In the genomic region with DNA sequence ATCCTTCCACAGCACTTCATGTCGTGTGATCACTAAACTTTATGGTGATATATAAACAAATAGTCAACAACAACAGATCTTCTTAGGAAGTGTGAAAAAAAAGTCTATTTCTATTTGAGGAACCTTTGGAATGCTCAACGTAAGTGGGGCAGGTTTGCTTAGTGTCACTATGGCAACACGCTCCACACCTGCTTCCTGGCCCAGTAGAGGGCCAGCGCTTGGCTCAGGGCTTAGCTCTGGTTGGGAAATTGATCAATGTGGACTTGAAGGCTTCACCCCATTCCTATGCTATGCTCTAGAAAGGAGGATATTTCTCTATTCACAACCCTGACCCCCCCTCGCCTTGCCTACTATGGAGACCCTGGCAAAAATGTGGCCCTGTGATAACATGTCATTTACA, we compare ENCODE assay signal across 9 mouse cellular contexts.
A peak's percentile ranks its signal among the peaks of the same experiment; 100 is the strongest.
DNase-seq lines count a peak whose midpoint lies in the region; ATAC-seq lines count a peak whose summit lies in the region.
"Had no signal": no experiment of that assay in that cellular context is flagged by ENCODE, and none has a peak within 500 bp of the region (broad histone marks: within the 10 kb centered on the region; RNA-seq: fewer than 3 reads in every experiment).

No protein-coding gene starts in this region.

- WGBS in liver, embryonic 16.5 days (ENCODE audit: insufficient replicate concordance): 24% methylated on average over 5 of the region's 5 CpGs
- WGBS in forebrain, embryonic 14.5 days: 56% methylated on average over 5 of the region's 5 CpGs
- WGBS in limb, embryonic 12.5 days: 50% methylated on average over 5 of the region's 5 CpGs
- 53% methylated on average over 5 of the region's 5 CpGs for WGBS in neural tube, embryonic 14.5 days

- H3K27me3 ChIP-seq in liver, embryonic 16.5 days (ENCODE audit: control insufficient read depth, insufficient read depth, low read depth, low read length): no peaks in the 10 kb centered on the region
- H3K27me3 ChIP-seq in forebrain, embryonic 14.5 days (replicated peaks; ENCODE audit: control insufficient read depth, insufficient read depth, low read length): no peaks in the 10 kb centered on the region
- no peaks in the 10 kb centered on the region for H3K27me3 ChIP-seq in limb, embryonic 12.5 days
- H3K27me3 ChIP-seq in neural tube, embryonic 14.5 days (ENCODE audit: control insufficient read depth, insufficient read depth, low read length): no peaks in the 10 kb centered on the region

- H3K4me2 ChIP-seq in liver, embryonic 16.5 days (ENCODE audit: low read depth, low read length): no peak overlapping the region
- no peak overlapping the region for H3K4me2 ChIP-seq in forebrain, embryonic 14.5 days (ENCODE audit: low read length)
- no peak overlapping the region for H3K4me2 ChIP-seq in limb, embryonic 12.5 days
- H3K4me2 ChIP-seq in neural tube, embryonic 14.5 days (ENCODE audit: low read depth, low read length): no peak overlapping the region

- DNase-seq in liver: no peak
- peak; percentile 24 for DNase-seq in forebrain, embryonic 14.5 days (ENCODE audit: low spot score)
- DNase-seq in embryo, embryonic 10 days (ENCODE audit: low spot score): no peak
- no peak for DNase-seq in cerebellum, postnatal 4 days (ENCODE audit: low spot score in 2 of 2)

- no peaks in the 10 kb centered on the region for H3K36me3 ChIP-seq in liver, embryonic 16.5 days (ENCODE audit: control insufficient read depth, insufficient read depth)
- H3K36me3 ChIP-seq in forebrain, embryonic 14.5 days (ENCODE audit: control insufficient read depth, insufficient read depth, low read length): no peaks in the 10 kb centered on the region
- no peaks in the 10 kb centered on the region for H3K36me3 ChIP-seq in limb, embryonic 12.5 days
- H3K36me3 ChIP-seq in neural tube, embryonic 14.5 days (ENCODE audit: control insufficient read depth, insufficient read depth, low read length): no peaks in the 10 kb centered on the region
- H3K36me3 ChIP-seq: embryonic facial prominence, embryonic 13.5 days had no signal

- no peaks in the 10 kb centered on the region for H3K4me1 ChIP-seq in liver, embryonic 16.5 days (ENCODE audit: control insufficient read depth, low read depth, low read length)
- no peaks in the 10 kb centered on the region for H3K4me1 ChIP-seq in forebrain, embryonic 14.5 days (ENCODE audit: control insufficient read depth, insufficient read depth, low read length)
- H3K4me1 ChIP-seq in limb, embryonic 12.5 days (replicated peaks): peaks cover 6% of the 10 kb centered on the region; the same call in 1 of the 2 replicates
- no peaks in the 10 kb centered on the region for H3K4me1 ChIP-seq in neural tube, embryonic 14.5 days (ENCODE audit: control insufficient read depth, insufficient read depth, low read length)

- ATAC-seq in liver, embryonic 16.5 days (ENCODE audit: low read depth): peak; percentile 67; the same call in 1 of the 2 replicates
- peak; percentile 57 for ATAC-seq in forebrain, embryonic 14.5 days
- 0 out of 2 replicates have a peak, but pooled peaks have one; percentile 27 for ATAC-seq in limb, embryonic 12.5 days (ENCODE audit: insufficient number of reproducible peaks, insufficient read depth, low FRiP score, low TSS enrichment, low read depth)
- ATAC-seq in neural tube, embryonic 14.5 days (ENCODE audit: low read depth): peak; percentile 56
- ATAC-seq in erythroblast, adult 5-6 weeks (replicated peaks; ENCODE audit: low FRiP score, poor library complexity, severe bottlenecking): no peak

- no peak overlapping the region for H3K27ac ChIP-seq in liver, embryonic 16.5 days (ENCODE audit: low read length)
- no peak overlapping the region for H3K27ac ChIP-seq in forebrain, embryonic 14.5 days (ENCODE audit: low read depth, low read length)
- no peak overlapping the region for H3K27ac ChIP-seq in limb, embryonic 12.5 days
- H3K27ac ChIP-seq in neural tube, embryonic 14.5 days (ENCODE audit: low read depth, low read length): no peak overlapping the region
- H3K27ac ChIP-seq: embryonic facial prominence, embryonic 13.5 days had no signal

- no peak overlapping the region for H3K9ac ChIP-seq in liver, embryonic 16.5 days (ENCODE audit: low read depth, low read length)
- no peak overlapping the region for H3K9ac ChIP-seq in forebrain, embryonic 14.5 days (ENCODE audit: low read length)
- H3K9ac ChIP-seq in limb, embryonic 12.5 days (replicated peaks): no peak overlapping the region
- H3K9ac ChIP-seq in neural tube, embryonic 14.5 days (replicated peaks; ENCODE audit: low read depth, low read length): no peak overlapping the region
- H3K9ac ChIP-seq: embryonic facial prominence, embryonic 13.5 days had no signal

- H3K4me3 ChIP-seq in liver, embryonic 16.5 days (ENCODE audit: low read depth, low read length): no peak overlapping the region
- no peak overlapping the region for H3K4me3 ChIP-seq in forebrain, embryonic 14.5 days (ENCODE audit: low read depth, low read length)
- H3K4me3 ChIP-seq in limb, embryonic 12.5 days (replicated peaks): no peak overlapping the region
- no peak overlapping the region for H3K4me3 ChIP-seq in neural tube, embryonic 14.5 days (ENCODE audit: low read depth, low read length)
- H3K4me3 ChIP-seq: embryonic facial prominence, embryonic 13.5 days had no signal

- H3K9me3 ChIP-seq in liver, embryonic 16.5 days (replicated peaks; ENCODE audit: control insufficient read depth, low read length): no peaks in the 10 kb centered on the region
- H3K9me3 ChIP-seq in forebrain, embryonic 14.5 days (replicated peaks; ENCODE audit: control insufficient read depth, low read length): no peaks in the 10 kb centered on the region
- 0 out of 2 replicates have a peak, but pooled peaks cover 4% of the 10 kb centered on the region for H3K9me3 ChIP-seq in limb, embryonic 12.5 days
- H3K9me3 ChIP-seq in neural tube, embryonic 14.5 days (ENCODE audit: control insufficient read depth, low read length): no peaks in the 10 kb centered on the region
